Mouse (Mus musculus) intestine, postnatal 0 days (tissue): Measurements from ENCODE around the gene Gm21776. TPM values are rescaled to one million over a fixed set of nuclear protein-coding genes. Genes with fewer than 3 reads are reported as not detected.
"Not testable (repeated sequence)": the region's sequence is repeated elsewhere in the genome, so short reads cannot be mapped to it uniquely, and the experiment has no call there.

Experiments used
- ATAC-seq: fragments of 200-750 bp; cut with Nextera tagmentation; 2 replicates; pipeline ENCODE4 v1.8.0; 2017; ENCODE audit warnings: mild to moderate bottlenecking, moderate TSS enrichment, moderate library complexity
- H3K27ac ChIP-seq: fragments of 300-500 bp; sonication (generic); 2 replicates; pipeline ENCODE4 v1.5.1; 2014; ENCODE audit warnings: mild to moderate bottlenecking, low read depth, low read length, moderate library complexity
- H3K27me3 ChIP-seq: fragments of 300-500 bp; sonication (generic); replicated peaks from 2 replicates; pipeline ENCODE4 v1.6.1; 2014; ENCODE audit warnings: low read length, mixed read lengths; ENCODE audit not compliant: control insufficient read depth, insufficient read depth
- H3K36me3 ChIP-seq: fragments of 300-500 bp; sonication (generic); 2 replicates; pipeline ENCODE4 v1.6.1; 2014; ENCODE audit warnings: mild to moderate bottlenecking, moderate library complexity; ENCODE audit not compliant: control insufficient read depth, insufficient read depth
- H3K4me1 ChIP-seq: fragments of 300-500 bp; sonication (generic); replicated peaks from 2 replicates; pipeline ENCODE4 v1.6.1; 2014; ENCODE audit warnings: antibody characterized with exemption, low read length, mixed read lengths; ENCODE audit not compliant: control insufficient read depth, insufficient read depth
- H3K4me2 ChIP-seq: fragments of 300-500 bp; sonication (generic); replicated peaks from 2 replicates; pipeline ENCODE4 v1.6.1; 2014; ENCODE audit warnings: low read depth, mild to moderate bottlenecking, moderate library complexity
- H3K4me3 ChIP-seq: fragments of 300-500 bp; sonication (generic); 2 replicates; pipeline ENCODE4 v1.5.1; 2014; ENCODE audit warnings: low read depth, low read length
- H3K9ac ChIP-seq: fragments of 300-500 bp; sonication (generic); 2 replicates; pipeline ENCODE4 v1.6.1; 2014; ENCODE audit warnings: mild to moderate bottlenecking, low read depth, low read length
- H3K9me3 ChIP-seq: fragments of 300-500 bp; sonication (generic); 2 replicates; pipeline ENCODE4 v1.6.1; 2016; ENCODE audit warnings: mixed run types; ENCODE audit not compliant: control insufficient read depth
- WGBS: fragments of 180-500 bp; shearing (Covaris S2); extraction: QIAGEN DNeasy Blood & Tissue Kit; methylation state at CpG from one replicate; pipeline ENCODE4 v1.1.7; 2014; 5-methylcytosine and 5-hydroxymethylcytosine counted together
- polyA plus RNA-seq: library from polyadenylated mRNA; unstranded; fragments of >200 nt; fragmentation: Nextera tagmentation; extraction: Ambion mirVana; gene quantifications from 2 replicates; pipeline ENCODE4 v1.2.1, GENCODE M21; 2015

Gene Gm21776
- polyA plus RNA-seq = not detected in 2 replicates

GRCm38 (mm10) chrY:76378362-76378761 lies at the start of gene Gm21776:
TSS of gene Gm21776 (plus strand) at chrY:76378662.
- not testable (repeated sequence) for H3K27ac ChIP-seq, ATAC-seq, H3K9me3 ChIP-seq, H3K36me3 ChIP-seq, H3K9ac ChIP-seq, H3K4me2 ChIP-seq, H3K4me3 ChIP-seq, H3K27me3 ChIP-seq, H3K4me1 ChIP-seq
- no CpG with 5 or more reads among the region's 3 CpGs for WGBS
